Mouse (Mus musculus) adrenal gland, postnatal 4 days (tissue): ENCODE measurements around the gene Hoxa4. TPM values are rescaled to one million over a fixed set of nuclear protein-coding genes. Genes with fewer than 3 reads are reported as not detected.

Source experiments
- DNase-seq, 2 experiments: peaks; one replicate each; pipeline ENCODE4 v3.0.0; 2021 to 2022; ENCODE audit warnings: low spot score in 2 of 2, mixed read lengths in 2 of 2
- total RNA-seq, 2 experiments: library from RNA; stranded (reverse); gene quantifications; 2 replicates each; pipeline ENCODE4 v1.2.3; 2021

Gene Hoxa4
- total RNA-seq, 2 experiments from 2014 or later, result 6.5 to 7.3 TPM

DNA sequence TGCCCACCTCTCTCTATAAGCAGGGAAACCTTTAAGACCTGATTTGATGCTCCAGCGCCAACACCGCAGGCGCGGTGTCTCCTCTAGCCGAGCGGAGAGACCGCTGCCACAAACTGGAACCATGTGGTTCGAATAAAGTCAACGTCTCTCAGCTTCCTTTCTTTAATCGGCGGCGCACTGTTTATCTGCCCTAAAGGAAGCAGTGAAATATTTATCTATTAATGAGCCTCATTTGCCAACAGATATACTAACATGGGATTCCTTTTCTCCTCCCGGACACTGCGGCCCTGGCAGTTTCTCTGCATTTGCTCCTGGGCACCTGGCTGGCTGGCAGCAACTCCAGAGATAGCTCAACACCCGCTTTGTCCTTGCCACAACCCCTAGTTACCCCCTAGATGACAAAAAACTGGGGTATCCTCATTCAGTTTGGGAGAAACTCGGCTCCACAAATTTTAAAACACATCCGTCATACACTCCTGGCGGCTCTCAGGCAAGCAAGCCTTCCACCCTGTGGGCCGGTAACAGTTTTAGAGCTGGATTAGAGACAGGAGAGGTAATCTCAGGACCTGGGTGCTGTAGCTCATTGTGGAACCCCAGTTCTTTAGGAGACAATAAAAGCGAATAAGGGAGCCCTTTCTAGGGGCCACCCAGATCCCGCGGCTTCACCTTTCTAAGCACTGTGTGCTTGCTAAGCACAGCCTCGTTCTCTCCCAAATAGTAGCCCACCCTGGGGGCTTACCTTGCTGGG is 26.5 kb upstream of the Hoxa4 start:
- DNase-seq, result no peak

GRCm38 (mm10) chr6:52217459-52217768 is 25.9 kb upstream of the Hoxa4 start:
- DNase-seq, result peak; percentile 64 to 66

- peak in 1 of 2 experiments; percentile 12 for DNase-seq
Measured at GRCm38 (mm10) chr6:52216691-52217458, 25.3 kb upstream of the Hoxa4 start.

- peak; percentile 1 to 3 for DNase-seq
Measured at GRCm38 (mm10) chr6:52215771-52216535, 24.4 kb upstream of the Hoxa4 start.

- DNase-seq, result no peak
Measured at GRCm38 (mm10) chr6:52215070-52215469, 23.5 kb upstream of the Hoxa4 start.

- peak in 1 of 2 experiments; percentile 2 for DNase-seq
Measured at GRCm38 (mm10) chr6:52214271-52214670, 22.7 kb upstream of the Hoxa4 start.

DNA sequence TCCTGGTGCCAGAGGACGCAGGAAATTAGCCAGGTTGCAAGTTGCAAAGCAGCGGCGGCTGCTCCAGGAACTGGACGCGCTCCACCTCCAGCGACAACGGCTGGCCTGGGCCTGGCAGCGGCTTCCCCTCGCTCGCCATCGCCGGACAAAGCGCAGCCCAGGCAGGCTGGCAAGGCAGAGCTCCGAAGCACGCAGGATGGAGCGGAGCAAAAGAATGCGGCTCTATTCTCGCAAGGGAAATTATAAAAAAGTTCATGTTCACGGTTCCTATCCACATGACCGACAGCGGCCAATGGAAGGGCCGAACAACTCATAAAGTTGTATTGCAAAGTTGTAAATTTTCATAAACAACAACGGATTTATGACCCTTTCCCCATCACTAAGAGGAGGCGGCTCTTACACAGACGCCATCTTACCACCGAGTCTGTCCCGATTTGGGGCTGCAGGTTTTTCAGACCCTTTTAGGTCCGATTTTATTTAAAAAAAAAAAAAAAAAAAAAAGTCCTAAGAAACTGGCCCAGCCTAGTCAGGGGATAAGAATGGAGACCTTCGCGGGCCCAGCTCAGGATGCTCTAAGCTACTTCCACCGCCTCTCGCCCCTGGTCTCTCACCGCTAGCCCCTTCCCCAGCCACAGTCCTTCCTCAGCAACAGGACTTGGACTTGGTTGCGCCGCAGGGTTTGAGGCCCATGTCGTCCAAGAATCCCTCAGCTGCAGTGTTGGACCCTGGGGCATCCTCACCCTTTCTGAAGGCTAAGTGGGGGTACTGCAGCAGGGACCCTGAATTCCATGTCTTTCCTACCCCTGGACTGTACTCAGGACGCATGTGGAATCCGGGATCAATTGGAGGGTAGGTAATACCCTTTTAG is 21.8 kb upstream of the Hoxa4 start, which contains the start of the genes Hoxa3 and Gm28308:
TSS of gene Hoxa3 (minus strand) at position 218 of the 868 bp plus-strand sequence.
TSS of gene Gm28308 (minus strand) at position 221 of the 868 bp plus-strand sequence.
- DNase-seq, result peak; percentile 2

DNA sequence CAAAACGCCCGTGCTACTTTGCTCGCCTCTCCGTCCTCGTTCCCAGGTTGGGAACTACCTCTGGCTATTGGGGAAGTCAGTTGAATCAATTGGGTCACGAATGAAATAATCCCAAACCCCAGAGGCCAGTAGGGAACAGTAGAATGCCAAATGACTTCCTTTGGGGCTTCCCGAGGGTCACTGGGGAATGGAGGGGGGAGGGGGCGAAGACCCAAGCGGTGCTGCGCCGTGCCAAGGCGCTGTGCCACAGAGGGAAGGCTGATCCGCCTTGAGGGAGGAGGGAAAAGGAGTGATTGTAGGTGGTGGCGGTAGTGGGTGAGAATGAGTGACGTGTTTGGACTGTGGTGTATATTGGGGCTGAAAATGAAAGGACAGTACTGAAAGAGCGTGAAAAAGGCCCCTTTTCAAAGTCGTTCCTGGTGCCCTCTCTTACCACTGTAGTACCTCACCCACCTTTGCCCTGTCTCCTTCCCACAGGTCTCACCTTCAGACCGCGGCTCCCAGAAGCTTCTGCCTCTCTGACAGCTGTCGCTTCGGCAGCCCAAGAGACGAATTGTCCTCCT is 21.1 kb upstream of the Hoxa4 start:
- DNase-seq, result peak in 1 of 2 experiments; percentile 23

- DNase-seq, result no peak
Measured at GRCm38 (mm10) chr6:52211961-52212360, 20.4 kb upstream of the Hoxa4 start.

DNA sequence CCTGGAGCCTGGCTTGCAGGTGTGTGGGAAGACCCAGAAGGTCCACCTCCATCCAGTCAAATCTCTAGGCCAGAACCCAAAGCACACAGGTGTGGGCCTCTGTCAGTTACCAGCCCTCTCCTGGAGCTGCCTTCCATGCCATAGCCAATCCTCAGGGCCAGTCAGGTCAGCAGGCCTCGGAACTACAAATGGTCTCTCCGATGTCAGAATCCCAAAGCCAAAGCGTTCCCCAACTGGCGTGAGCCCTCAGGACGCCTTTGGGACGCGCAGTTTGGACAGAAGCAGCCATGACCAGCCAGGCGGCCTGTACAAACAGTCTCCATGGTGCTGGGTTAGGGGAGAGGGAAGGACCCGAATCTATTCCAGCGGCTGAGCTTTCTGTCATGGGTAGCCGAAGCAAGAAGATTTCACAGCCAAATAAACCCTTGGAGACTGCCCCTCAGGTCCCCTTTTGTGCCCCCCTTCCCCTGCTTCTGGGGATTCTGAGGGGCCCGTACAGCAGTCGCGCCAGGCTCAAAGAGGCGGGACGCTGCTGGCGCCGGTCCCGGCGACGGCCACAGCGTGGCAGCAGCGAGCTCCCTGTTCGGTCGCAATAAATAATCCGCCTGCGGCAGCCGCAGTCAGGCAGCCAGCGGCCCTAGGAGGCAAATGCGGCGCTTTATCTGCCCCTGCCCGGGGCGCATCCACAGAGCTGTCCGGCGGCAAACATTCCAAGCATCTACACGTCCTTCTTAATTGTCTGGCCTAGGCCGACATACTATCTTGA is 19.8 kb upstream of the Hoxa4 start:
- peak in 1 of 2 experiments; percentile 73 for DNase-seq

DNA sequence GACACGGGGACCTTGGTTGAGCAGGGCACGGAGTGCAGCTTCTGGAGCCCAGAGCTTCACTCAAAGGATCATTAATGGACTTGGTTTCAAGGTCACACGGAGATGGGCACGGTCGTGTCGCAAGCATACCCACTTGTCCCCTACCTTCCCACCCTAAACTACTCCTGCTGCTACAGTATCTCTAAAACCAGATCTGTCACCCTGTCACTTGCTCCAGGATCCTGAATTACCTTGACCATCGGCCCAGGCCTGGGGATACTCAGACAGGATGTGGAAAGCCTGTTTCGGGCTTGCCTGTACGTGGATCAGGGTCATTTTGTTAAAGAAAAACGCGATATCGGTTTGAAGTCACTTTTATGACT is 18.1 kb upstream of the Hoxa4 start:
- no peak for DNase-seq

- no peak for DNase-seq
Measured at GRCm38 (mm10) chr6:52208868-52209684, 17.5 kb upstream of the Hoxa4 start.

DNA sequence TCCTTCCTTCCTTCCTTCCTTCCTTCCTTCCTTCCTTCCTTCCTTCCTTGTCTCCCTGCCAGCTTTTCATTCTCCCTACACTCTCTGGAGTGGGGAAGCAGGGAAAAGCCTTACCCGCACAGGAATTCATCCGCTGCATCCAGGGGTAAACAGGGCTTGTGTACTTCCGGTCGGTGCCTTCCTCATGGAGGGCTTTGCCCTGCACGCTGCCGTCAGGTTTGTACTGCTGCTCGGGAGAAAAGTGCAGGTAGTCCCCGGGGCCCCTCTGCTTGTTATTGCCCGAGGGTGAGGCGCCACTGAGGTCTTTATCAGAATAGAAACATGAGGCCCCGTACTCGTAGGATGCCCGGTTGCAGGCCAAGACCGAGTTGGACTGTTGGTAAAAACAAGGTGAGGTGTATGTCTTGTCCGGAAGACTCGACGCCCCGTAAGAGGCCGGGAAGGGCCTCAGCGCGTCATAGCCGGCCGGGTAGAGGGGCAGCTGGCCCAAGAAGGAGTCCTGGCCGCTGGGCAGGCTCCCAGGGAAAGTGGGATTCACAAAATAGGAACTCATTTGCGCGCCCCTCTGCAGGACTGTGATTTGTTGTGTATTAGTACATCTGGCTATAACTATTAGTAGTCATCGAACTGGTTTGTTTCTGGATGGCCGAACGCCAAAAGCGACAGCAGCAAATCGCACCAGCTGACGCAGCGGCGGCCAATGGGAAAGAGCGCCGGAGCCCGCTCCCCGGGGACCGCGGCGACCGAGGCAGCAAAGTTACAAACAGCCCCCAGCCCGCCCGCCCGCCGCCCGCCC is 16.7 kb upstream of the Hoxa4 start, which contains the start of gene Hoxa6:
TSS of gene Hoxa6 (minus strand) at position 651 of the 796 bp plus-strand sequence.
- no peak for DNase-seq

GRCm38 (mm10) chr6:52207684-52207976 is 16.1 kb upstream of the Hoxa4 start:
- DNase-seq, result no peak

DNA sequence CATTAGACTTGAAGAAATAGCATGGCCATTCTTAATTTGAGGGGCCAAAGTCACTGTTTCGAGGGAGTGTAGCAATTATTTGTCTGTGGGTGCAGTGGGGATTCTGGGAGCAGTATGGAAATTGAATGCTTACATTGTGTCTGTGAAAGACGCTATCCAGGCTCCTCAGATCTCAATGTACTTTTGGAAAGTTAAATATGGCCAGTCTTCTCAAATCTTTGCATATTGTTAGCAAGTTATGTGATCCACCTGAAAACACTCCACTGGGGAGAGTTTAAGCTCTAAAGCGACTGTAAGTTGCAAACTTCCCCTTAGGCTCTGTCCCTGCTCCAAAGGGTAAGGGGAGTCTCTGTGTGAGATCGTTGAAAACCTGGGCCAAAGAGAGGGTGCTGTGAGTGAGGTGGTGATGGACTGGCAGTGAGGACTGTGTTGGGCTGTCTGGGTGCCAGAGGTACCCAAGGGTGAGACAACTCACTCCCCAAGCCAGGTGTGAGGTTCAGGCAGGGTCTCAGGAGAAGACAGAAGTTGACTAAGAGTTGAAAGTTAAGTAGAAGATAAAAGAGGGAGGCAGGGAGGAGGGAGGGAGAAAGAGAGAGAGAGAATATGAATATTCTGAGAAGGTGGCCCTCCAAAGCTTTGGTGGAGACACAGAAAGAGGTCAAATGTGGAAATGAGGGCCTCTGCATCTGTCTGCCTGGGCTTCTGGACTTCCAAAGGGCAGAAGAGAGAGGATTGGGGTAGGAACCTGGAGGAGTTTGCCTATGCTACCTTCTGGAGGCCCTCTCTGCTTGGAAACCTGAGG is 15.5 kb upstream of the Hoxa4 start:
- DNase-seq, result no peak

DNA sequence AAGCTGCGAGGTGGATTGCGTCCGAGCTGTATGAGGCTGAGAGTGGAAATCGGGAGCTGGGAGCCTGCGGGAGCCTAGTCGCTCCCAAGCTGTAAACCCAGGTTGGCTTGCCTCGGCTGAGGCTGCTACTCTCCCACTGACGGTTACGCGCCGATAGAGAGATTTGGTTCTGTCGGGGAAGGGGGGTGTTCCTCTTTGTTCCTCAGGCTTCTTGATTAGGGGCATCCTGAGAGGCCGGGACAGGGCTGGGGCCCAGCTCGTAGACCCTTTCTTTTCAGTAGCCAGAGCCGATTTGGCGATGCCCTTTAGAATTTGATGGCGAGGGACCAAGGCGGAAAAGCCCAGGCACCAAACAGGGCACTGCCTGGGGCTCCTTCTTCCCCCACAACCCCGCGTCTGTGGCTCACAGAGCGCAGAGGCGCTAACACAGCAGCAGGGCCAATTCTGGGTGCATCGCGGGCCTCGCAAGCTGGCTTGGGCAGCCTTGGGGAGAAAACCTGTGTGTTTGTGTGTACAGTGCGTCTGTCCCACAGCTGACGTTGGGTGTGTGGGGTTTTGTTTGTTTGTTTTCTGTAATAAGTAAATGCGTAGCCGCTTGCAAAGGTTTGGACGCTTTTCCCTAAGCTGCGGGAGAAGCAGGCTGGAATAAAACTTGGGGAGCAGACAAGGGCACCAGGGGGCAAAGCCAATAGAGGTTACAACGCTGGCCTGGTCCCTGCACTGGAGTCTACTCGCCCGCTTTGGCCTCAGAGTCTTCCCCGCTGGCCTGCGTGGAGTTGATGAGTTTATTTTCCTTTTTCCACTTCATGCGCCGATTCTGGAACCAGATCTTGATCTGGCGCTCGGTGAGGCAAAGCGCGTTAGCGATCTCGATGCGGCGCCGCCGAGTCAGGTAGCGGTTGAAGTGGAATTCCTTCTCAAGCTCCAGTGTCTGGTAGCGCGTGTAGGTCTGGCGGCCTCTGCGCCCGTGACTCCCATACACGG is 14.4 kb upstream of the Hoxa4 start:
- DNase-seq, result no peak
